Mouse (Mus musculus): ENCODE results near the gene Larp4. TPM values are rescaled to one million over a fixed set of nuclear protein-coding genes. Genes with fewer than 3 reads are reported as not detected.

The Larp4 gene
- polyA plus RNA-seq, 1 experiment: 50.3 TPM

- H3K4me3 ChIP-seq (ENCODE audit: insufficient read depth, low read length): no peak overlapping the region
- no peaks in the 10 kb centered on the region for H3K4me1 ChIP-seq (ENCODE audit: control insufficient read depth, insufficient read depth, low read length)
- H3K27ac ChIP-seq (ENCODE audit: insufficient read depth, low read length): no peak overlapping the region
- TF ChIP-seq POLR2A (IDR thresholded peaks at IDR 0.05; ENCODE audit: low read depth, low read length) (no peak), CTCF (IDR thresholded peaks at IDR 0.05; ENCODE audit: borderline replicate concordance, insufficient read depth, low read length) (no peak)
These were observed 29.5 kb downstream of the Larp4 start for GRCm38 (mm10) chr15:99999390-99999789.

- H3K4me1 ChIP-seq (ENCODE audit: control insufficient read depth, insufficient read depth, low read length): no peaks in the 10 kb centered on the region
- TF ChIP-seq POLR2A (IDR thresholded peaks at IDR 0.05; ENCODE audit: low read depth, low read length): no peak
- TF ChIP-seq CTCF (IDR thresholded peaks at IDR 0.05; ENCODE audit: borderline replicate concordance, insufficient read depth, low read length): no peak
- H3K4me3 ChIP-seq (ENCODE audit: insufficient read depth, low read length): no peak overlapping the region
- no peak overlapping the region for H3K27ac ChIP-seq (ENCODE audit: insufficient read depth, low read length)
These were observed 34.9 kb downstream of the Larp4 start for GRCm38 (mm10) chr15:100004677-100005273.

- Histone ChIP-seq H3K4me3 (ENCODE audit: insufficient read depth, low read length) (no peak overlapping the region), H3K4me1 (ENCODE audit: control insufficient read depth, insufficient read depth, low read length) (no peaks in the 10 kb centered on the region), H3K27ac (ENCODE audit: insufficient read depth, low read length) (no peak overlapping the region)
- no peak for TF ChIP-seq CTCF (IDR thresholded peaks at IDR 0.05; ENCODE audit: borderline replicate concordance, insufficient read depth, low read length)
- TF ChIP-seq POLR2A (IDR thresholded peaks at IDR 0.05; ENCODE audit: low read depth, low read length): no peak
These were observed 36.3 kb downstream of the Larp4 start for GRCm38 (mm10) chr15:100006180-100006579.

GRCm38 (mm10) chr15:100018280-100018899, 48.5 kb downstream of the Larp4 start:
- H3K4me3 ChIP-seq (ENCODE audit: insufficient read depth, low read length): no peak overlapping the region
- no peak overlapping the region for H3K27ac ChIP-seq (ENCODE audit: insufficient read depth, low read length)
- H3K4me1 ChIP-seq (ENCODE audit: control insufficient read depth, insufficient read depth, low read length): peaks cover 2% of the 10 kb centered on the region; the same call in 1 of the 2 replicates
- TF ChIP-seq POLR2A (IDR thresholded peaks at IDR 0.05; ENCODE audit: low read depth, low read length) (no peak), CTCF (IDR thresholded peaks at IDR 0.05; ENCODE audit: borderline replicate concordance, insufficient read depth, low read length) (no peak)

GRCm38 (mm10) chr15:100021175-100021574, 51.3 kb downstream of the Larp4 start:
- Histone ChIP-seq H3K4me1 (ENCODE audit: control insufficient read depth, insufficient read depth, low read length) (peaks cover 4% of the 10 kb centered on the region), H3K27ac (ENCODE audit: insufficient read depth, low read length) (no peak overlapping the region), H3K4me3 (ENCODE audit: insufficient read depth, low read length) (no peak overlapping the region)
- no peak for TF ChIP-seq CTCF (IDR thresholded peaks at IDR 0.05; ENCODE audit: borderline replicate concordance, insufficient read depth, low read length)
- no peak for TF ChIP-seq POLR2A (IDR thresholded peaks at IDR 0.05; ENCODE audit: low read depth, low read length)

- H3K4me3 ChIP-seq (ENCODE audit: insufficient read depth, low read length): no peak overlapping the region
- TF ChIP-seq POLR2A (IDR thresholded peaks at IDR 0.05; ENCODE audit: low read depth, low read length): no peak
- TF ChIP-seq CTCF (IDR thresholded peaks at IDR 0.05; ENCODE audit: borderline replicate concordance, insufficient read depth, low read length): no peak
- H3K27ac ChIP-seq (ENCODE audit: insufficient read depth, low read length): no peak overlapping the region
These were observed 53.1 kb downstream of the Larp4 start for GRCm38 (mm10) chr15:100022923-100023322.

GRCm38 (mm10) chr15:100025076-100025834, 55.4 kb downstream of the Larp4 start:
- Histone ChIP-seq H3K27ac (ENCODE audit: insufficient read depth, low read length) (no peak overlapping the region), H3K4me3 (ENCODE audit: insufficient read depth, low read length) (no peak overlapping the region), H3K4me1 (ENCODE audit: control insufficient read depth, insufficient read depth, low read length) (peaks cover 4% of the 10 kb centered on the region)
- TF ChIP-seq CTCF (IDR thresholded peaks at IDR 0.05; ENCODE audit: borderline replicate concordance, insufficient read depth, low read length) (no peak), POLR2A (IDR thresholded peaks at IDR 0.05; ENCODE audit: low read depth, low read length) (no peak)

More at GRCm38 (mm10) chr15:100022923-100023322, 53.1 kb downstream of the Larp4 start:
- H3K4me1 ChIP-seq (ENCODE audit: control insufficient read depth, insufficient read depth, low read length): peaks cover 4% of the 10 kb centered on the region

GRCm38 (mm10) chr15:100028133-100028532, 58.3 kb downstream of the Larp4 start:
- Histone ChIP-seq H3K4me1 (ENCODE audit: control insufficient read depth, insufficient read depth, low read length) (peaks cover 2% of the 10 kb centered on the region; the same call in 1 of the 2 replicates), H3K4me3 (ENCODE audit: insufficient read depth, low read length) (no peak overlapping the region), H3K27ac (ENCODE audit: insufficient read depth, low read length) (no peak overlapping the region)
- no peak for TF ChIP-seq CTCF (IDR thresholded peaks at IDR 0.05; ENCODE audit: borderline replicate concordance, insufficient read depth, low read length)

GRCm38 (mm10) chr15:100029497-100029896, 59.6 kb downstream of the Larp4 start:
- TF ChIP-seq POLR2A (IDR thresholded peaks at IDR 0.05; ENCODE audit: low read depth, low read length) (no peak), CTCF (IDR thresholded peaks at IDR 0.05; ENCODE audit: borderline replicate concordance, insufficient read depth, low read length) (no peak)
- H3K27ac ChIP-seq (ENCODE audit: insufficient read depth, low read length): no peak overlapping the region
- no peak overlapping the region for H3K4me3 ChIP-seq (ENCODE audit: insufficient read depth, low read length)
- H3K4me1 ChIP-seq (ENCODE audit: control insufficient read depth, insufficient read depth, low read length): peaks cover 2% of the 10 kb centered on the region; the same call in 1 of the 2 replicates

GRCm38 (mm10) chr15:100029900-100030299, 60.0 kb downstream of the Larp4 start:
- H3K4me3 ChIP-seq (ENCODE audit: insufficient read depth, low read length): no peak overlapping the region
- H3K4me1 ChIP-seq (ENCODE audit: control insufficient read depth, insufficient read depth, low read length): peaks cover 2% of the 10 kb centered on the region; the same call in 1 of the 2 replicates
- H3K27ac ChIP-seq (ENCODE audit: insufficient read depth, low read length): no peak overlapping the region
- TF ChIP-seq POLR2A (IDR thresholded peaks at IDR 0.05; ENCODE audit: low read depth, low read length) (no peak), CTCF (IDR thresholded peaks at IDR 0.05; ENCODE audit: borderline replicate concordance, insufficient read depth, low read length) (no peak)

Data from embryonic fibroblast, embryonic 13.5 days (primary cell).